Mouse (Mus musculus): ENCODE measurements around the gene Ldoc1.

The Ldoc1 gene

DNA sequence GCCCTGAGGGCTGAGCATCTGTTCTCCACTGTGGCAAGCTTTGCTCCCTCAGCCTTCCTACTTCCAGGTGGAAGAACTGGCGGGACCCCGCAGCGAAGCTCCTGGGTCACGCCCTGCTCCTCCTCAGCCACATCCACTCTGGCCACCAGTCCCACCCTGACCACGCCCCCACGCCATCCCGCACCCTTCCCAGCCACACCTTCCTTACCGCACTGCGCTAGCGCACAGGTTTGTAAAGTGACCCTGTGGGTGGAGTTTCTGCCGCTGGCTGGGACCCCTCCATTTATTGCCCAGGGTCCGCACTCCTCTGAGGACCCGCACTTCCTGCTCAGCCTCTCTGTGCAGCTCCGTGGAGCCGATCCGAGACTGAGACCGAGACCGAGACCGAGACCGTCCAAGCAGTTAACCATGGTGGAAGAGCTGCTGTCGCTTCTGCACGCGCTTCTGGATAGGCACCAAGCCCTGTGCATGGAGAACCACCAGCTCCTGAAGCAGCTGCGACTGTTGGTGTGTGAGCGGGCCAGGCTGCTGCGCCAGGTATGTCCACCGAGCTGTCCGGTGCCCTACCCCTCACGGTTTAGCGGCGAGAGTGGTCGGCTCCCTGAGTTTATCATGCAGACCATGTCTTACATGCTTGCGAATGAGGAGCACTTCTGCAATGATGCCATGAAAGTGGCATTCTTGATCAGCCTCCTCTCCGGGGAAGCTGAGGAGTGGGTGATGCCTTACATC is at the start of gene Ldoc1:
Gene Ldoc1, plus strand, starts transcription at position 196 of the 732 bp plus-strand sequence.
- no peak for DNase-seq (ENCODE audit: low read depth, low spot score)

DNA sequence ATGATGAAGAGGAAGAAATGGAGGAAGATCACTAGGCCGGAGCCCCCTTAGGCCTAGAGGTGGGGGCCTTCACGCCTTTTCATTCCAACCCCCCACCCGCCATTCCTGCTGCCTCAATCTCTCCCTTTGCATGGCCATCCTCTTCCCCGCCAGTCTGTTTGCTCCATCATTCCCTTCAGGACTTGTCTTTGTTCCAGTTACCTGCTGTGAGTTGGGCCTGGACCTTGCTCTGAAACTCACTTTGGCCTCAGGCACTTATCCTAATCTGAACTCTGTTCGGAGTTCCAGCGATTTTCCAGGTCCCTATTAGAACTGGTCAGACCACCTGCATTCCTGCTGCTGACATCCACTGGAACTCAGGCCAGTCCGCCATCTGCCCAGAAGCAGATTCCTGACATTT is 834 bp downstream of the Ldoc1 start:
- no peak for DNase-seq (ENCODE audit: low read depth, low spot score)

DNA sequence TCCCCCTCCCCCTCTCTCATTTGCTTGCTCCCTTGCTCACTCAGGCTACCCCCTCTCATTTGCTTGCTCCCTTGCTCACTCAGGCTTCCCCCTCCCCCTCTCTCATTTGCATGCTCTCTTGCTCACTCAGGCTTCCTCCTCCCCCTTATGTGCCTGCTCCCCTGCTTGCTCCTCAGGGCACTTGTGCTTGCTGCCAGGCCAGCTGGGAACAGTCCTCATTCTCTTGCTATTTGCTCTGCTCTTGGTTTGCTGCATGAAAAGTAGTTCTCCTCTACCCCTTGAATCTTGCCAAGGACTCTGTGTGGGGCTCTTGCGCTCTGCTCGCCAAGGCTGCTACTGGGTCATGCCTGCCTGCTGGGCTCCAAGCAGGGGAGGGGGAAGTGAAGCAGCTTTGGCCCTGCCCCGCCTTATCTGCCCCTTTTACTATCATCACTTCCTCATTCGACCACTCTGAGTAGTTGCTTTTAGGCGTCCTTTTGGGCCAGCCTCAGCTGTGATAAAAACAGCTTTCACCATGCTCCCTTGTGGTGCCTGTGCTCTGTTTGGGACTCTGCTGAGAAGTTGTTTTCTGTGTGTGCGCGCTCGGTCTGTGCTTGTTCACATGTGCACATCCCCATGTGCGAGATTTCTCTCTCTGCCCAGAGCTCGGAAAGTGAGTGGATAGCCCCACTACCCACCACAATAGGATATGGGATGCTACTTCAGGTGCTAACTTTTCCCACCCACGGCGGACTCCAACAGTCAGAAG is 13.2 kb downstream of the Ldoc1 start:
- no peak for DNase-seq (ENCODE audit: low read depth, low spot score)

DNA sequence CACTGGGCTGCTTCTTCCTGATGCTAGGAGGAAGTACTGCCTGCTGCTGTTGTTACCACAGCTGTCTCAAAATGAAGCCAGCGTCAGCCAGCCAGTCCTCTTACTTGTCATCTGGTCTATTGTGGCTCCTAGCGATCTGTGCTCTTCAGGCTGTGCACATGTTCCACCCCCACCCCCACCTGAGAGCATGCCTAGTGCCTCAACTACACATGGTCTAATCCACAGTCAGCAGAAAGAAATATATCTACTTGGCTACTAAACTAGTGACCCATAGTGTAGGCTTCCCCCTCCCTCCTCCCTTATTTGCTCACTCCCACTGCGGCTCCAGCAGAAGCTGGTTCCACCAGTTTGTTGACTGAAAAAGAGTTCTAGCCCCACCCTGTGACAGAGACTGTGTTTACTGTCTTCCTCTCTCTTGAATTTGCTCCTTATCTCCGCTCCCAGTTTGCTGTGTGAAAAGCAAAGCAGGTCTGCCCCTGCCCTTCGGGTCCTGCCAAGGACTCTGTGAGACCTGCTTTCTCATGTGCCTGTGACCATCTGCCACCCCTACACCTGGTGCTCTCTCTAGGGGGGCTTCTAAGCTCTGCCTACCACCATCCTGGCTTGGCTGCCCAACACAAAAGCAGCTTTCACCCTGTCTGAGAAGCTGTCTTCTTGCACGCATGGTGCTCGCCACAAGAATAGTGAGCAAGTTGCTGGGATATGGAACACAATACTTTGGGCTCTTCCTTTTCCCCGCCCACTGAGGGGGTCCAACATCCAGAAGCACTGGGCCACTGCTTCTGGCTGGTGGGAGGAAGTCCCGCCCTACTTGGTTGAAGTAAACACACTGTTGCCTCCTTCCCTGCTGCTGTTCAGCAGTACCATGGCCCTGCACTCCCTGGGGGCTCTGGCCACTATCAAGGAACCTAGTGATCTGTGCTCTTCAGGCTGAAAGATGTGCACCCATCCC is 14.0 kb downstream of the Ldoc1 start:
- no peak for DNase-seq (ENCODE audit: low read depth, low spot score)

DNA sequence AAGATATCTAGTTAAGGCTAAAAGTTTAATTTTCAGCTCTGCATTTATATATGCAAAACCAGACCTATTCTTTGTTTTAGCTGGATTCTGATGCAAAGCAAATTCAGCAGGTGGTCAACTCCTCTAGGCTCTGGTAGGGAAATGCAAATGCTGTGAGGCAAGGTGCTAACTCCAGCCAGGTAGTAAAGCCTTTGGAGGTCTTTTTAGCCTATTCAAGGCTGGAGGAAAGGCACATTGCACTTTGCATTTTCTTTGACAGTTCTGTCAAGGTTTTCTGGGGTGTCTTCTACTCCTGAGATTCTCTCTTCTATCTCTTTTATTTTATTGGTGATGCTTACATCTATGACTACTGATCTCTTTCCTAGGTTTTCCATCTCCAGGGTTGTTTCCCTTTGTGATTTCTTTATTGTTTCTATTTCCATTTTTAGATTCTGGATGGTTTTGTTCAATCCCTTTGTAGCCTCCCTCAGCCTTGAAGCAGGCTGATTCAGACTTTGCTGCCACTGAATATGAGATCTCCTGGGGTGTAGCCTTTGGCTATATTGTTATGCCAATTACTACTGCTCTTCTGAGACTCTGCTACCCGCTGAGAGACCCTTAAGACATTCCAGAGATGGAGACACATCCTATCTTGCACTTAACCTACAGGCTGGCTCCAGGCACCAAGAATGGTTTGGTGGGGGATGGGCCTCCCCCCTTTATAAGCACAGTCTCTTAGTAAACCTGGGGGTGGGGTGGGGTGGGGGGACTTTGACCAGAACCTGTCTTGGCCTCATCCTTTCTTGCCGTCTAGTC is 18.4 kb downstream of the Ldoc1 start:
- DNase-seq (ENCODE audit: low read depth, low spot score), result no peak
